Mouse (Mus musculus) hindbrain, embryonic 11.5 days (tissue): Measurements from ENCODE around the gene Paxbp1. TPM values are rescaled to one million over a fixed set of nuclear protein-coding genes. Genes with fewer than 3 reads are reported as not detected.
A peak's percentile ranks its signal among the peaks of the same experiment; 100 is the strongest.

Experiments
- ATAC-seq: fragments of 200-750 bp; cut with Nextera tagmentation; 2 replicates; pipeline ENCODE4 v1.8.0; 2017; ENCODE audit warnings: mild to moderate bottlenecking, moderate TSS enrichment, moderate library complexity; ENCODE audit not compliant: low FRiP score
- DNase-seq: peaks from one replicate; pipeline ENCODE4 v3.0.0-alpha.2; 2015; ENCODE audit warnings: low spot score
- H3K27ac ChIP-seq: fragments of 300-500 bp; sonication (generic); 2 replicates; pipeline ENCODE4 v1.5.1; 2014; ENCODE audit warnings: mild to moderate bottlenecking, low read depth, low read length
- H3K27me3 ChIP-seq: fragments of 300-500 bp; sonication (generic); 2 replicates; pipeline ENCODE4 v1.6.1; 2014; ENCODE audit warnings: mild to moderate bottlenecking, low read length, moderate library complexity, mixed read lengths; ENCODE audit not compliant: control insufficient read depth, insufficient read depth
- H3K36me3 ChIP-seq: fragments of 300-500 bp; sonication (generic); 2 replicates; pipeline ENCODE4 v1.6.1; 2014; ENCODE audit warnings: mild to moderate bottlenecking, low read length, moderate library complexity, mixed read lengths; ENCODE audit not compliant: control insufficient read depth, insufficient read depth
- H3K4me1 ChIP-seq: fragments of 300-500 bp; sonication (generic); replicated peaks from 2 replicates; pipeline ENCODE4 v1.6.1; 2014; ENCODE audit warnings: low read length, mixed read lengths; ENCODE audit not compliant: control insufficient read depth, insufficient read depth
- H3K4me2 ChIP-seq: fragments of 300-500 bp; sonication (generic); replicated peaks from 2 replicates; pipeline ENCODE4 v1.6.1; 2014; ENCODE audit warnings: mild to moderate bottlenecking, low read depth, low read length
- H3K4me3 ChIP-seq: fragments of 300-500 bp; sonication (generic); 2 replicates; pipeline ENCODE4 v1.5.1; 2014; ENCODE audit warnings: low read depth, low read length
- H3K9ac ChIP-seq: fragments of 300-500 bp; sonication (generic); 2 replicates; pipeline ENCODE4 v1.6.1; 2014; ENCODE audit warnings: low read depth, low read length
- H3K9me3 ChIP-seq: fragments of 300-500 bp; sonication (generic); 2 replicates; pipeline ENCODE4 v1.6.1; 2016; ENCODE audit warnings: low read length; ENCODE audit not compliant: control insufficient read depth
- WGBS: fragments of 180-500 bp; shearing (Covaris S2); extraction: QIAGEN DNeasy Blood & Tissue Kit; methylation state at CpG from one replicate; pipeline ENCODE4 v1.1.7; 2014; 5-methylcytosine and 5-hydroxymethylcytosine counted together
- polyA plus RNA-seq: library from polyadenylated mRNA; unstranded; fragments of >200 nt; fragmentation: Nextera tagmentation; extraction: Ambion mirVana; gene quantifications from 2 replicates; pipeline ENCODE4 v1.2.1, GENCODE M21; 2014

The Paxbp1 gene
- polyA plus RNA-seq, 1 experiment from 2014 or later = 104 TPM

DNA sequence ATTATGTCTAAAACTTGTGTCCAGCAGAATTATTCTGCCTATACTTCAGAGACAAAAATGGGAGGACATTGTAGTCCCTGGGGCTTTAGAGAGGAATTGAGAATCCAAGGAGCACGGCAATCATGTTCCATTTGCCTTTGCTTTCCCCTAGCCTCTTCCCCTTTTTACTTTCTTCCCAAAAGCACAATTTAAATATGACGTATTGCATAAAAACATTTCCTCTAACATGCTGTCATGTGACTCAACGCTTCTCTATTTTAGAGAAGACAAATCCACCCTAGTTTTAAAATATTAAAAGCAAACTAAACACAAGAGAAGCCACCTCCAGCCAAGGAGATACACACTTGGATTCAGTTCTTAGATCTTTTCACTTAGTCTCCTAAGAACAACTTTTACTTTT lies 32.5 kb downstream of the Paxbp1 start:
- H3K4me1 ChIP-seq = no peaks in the 10 kb centered on the region
- no peaks in the 10 kb centered on the region for H3K27me3 ChIP-seq
- no peak for DNase-seq
- peak overlapping the region; percentile 91 for H3K4me3 ChIP-seq
- peak overlapping the region; percentile 81 for H3K9ac ChIP-seq
- H3K27ac ChIP-seq = peak overlapping the region; percentile 86
- H3K36me3 ChIP-seq = 0 out of 2 replicates have a peak, but pooled peaks cover 7% of the 10 kb centered on the region
- H3K4me2 ChIP-seq = peak overlapping the region; percentile 69
- ATAC-seq = no peak
- 53% methylated on average over 3 of the region's 3 CpGs for WGBS
- no peaks in the 10 kb centered on the region for H3K9me3 ChIP-seq

DNA sequence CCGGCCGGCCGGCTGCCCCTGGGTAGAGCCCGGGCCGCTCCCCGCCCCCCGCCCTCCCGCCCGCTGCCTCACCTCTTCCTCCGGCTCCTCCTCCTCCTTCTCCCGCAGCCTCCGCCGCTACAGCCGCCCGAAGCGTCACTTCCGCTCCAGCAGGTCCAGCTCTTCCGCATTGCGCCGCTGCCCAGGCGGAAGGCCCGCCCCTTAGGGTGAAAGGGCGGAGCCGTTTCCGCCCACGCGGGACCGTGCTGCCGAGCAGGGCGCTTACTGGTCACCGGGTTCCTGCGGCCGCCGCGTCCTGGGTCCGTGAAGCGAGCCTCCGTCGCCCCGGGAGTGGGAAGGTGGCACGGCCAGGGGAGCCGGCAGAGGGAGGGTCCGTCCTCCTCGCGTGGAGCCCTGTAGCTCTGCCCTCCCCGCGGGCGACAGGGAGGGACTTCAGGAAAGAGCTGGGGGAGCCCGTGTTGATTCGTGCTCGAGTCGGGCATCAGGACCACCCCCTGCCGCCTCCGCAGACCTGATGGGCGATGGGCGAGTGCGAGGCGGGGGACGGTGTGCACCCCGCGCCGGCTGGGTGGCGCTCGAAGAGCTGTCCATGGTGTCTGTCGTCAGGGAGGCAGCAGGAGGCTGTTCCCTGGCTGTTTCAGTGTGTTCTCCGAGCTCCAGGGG lies 33.2 kb downstream of the Paxbp1 start, which contains the start of gene Synj1:
TSS of gene Synj1 (minus strand) at position 288 of the 663 bp plus-strand sequence.
- H3K27me3 ChIP-seq = no peaks in the 10 kb centered on the region
- no peaks in the 10 kb centered on the region for H3K4me1 ChIP-seq
- H3K36me3 ChIP-seq = 0 out of 2 replicates have a peak, but pooled peaks cover 7% of the 10 kb centered on the region
- H3K4me3 ChIP-seq = peak within 1 kb of the TSS; percentile 91
- DNase-seq (peak; percentile 93), ATAC-seq (peak; percentile 95)
- H3K9ac ChIP-seq = peak within 1 kb of the TSS; percentile 81
- peak within 1 kb of the TSS; percentile 86 for H3K27ac ChIP-seq
- WGBS = under 1% methylated on average over 52 of the region's 66 CpGs
- peak within 1 kb of the TSS; percentile 69 for H3K4me2 ChIP-seq
- no peaks in the 10 kb centered on the region for H3K9me3 ChIP-seq

DNA sequence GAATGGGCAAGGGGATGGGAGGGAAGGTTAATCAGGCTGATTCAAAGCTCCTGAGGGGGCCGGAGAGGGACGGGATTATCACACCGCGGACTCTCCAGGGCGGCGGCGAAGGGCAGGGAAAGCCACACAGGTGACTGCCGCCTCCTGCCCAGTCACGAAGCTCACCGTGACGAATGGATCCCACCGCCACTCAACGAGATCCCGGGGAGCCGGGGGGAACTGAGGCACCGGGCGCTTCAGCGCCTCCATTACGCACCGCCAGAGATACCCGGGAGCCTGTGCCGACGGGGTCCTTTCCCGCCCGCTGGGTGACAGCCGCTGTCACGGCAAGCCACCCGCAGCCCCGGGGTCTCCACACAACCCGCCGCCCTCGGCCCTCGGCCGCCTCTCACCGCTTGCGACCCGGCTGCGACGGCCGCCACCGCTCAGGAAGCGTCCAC lies 33.7 kb downstream of the Paxbp1 start:
- no peaks in the 10 kb centered on the region for H3K9me3 ChIP-seq
- H3K36me3 ChIP-seq = 0 out of 2 replicates have a peak, but pooled peaks cover 5% of the 10 kb centered on the region
- H3K27ac ChIP-seq = peak overlapping the region; percentile 86
- peak overlapping the region; percentile 81 for H3K9ac ChIP-seq
- DNase-seq = no peak
- peak overlapping the region; percentile 69 for H3K4me2 ChIP-seq
- under 1% methylated on average over 37 of the region's 42 CpGs for WGBS
- H3K4me3 ChIP-seq = peak overlapping the region; percentile 91
- ATAC-seq = peak; percentile 64; the same call in 1 of the 2 replicates
- no peaks in the 10 kb centered on the region for H3K27me3 ChIP-seq
- no peaks in the 10 kb centered on the region for H3K4me1 ChIP-seq

DNA sequence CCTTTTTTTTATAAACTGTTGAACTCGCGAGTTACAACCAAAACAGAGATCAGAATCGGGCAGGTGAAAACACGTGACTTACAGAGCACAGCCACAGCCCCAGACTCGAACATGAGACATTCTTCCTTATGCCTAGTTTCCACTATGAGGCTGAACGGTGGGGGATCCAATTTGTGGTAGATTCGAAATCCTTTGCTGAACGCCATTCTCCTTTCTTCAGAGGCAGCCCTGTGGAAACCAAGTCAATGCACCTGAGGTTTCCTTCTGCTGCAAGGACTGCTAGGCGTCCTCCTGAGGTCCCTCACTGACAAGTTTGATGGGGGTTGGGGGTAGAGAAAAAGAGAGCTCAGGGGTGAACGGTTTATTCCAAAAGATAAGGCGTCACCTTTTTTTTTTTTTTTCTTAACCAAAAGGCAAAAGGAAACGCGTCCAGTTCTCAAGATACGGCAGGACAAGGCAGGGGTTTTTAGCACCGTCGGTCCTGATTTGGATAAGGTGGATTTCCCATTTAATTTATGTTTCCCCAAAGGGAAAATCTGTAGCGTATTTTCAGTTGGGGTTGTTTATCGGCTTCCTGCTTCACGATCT lies 34.3 kb downstream of the Paxbp1 start:
- H3K27me3 ChIP-seq = no peaks in the 10 kb centered on the region
- H3K36me3 ChIP-seq = 0 out of 2 replicates have a peak, but pooled peaks cover 4% of the 10 kb centered on the region
- no peaks in the 10 kb centered on the region for H3K4me1 ChIP-seq
- H3K4me3 ChIP-seq = peak overlapping the region; percentile 91
- peak overlapping the region; percentile 69 for H3K4me2 ChIP-seq
- WGBS = under 1% methylated on average over 19 of the region's 19 CpGs
- peak overlapping the region; percentile 81 for H3K9ac ChIP-seq
- no peaks in the 10 kb centered on the region for H3K9me3 ChIP-seq
- DNase-seq (peak; percentile 37), ATAC-seq (no peak)
- H3K27ac ChIP-seq = peak overlapping the region; percentile 86; the same call in 1 of the 2 replicates

DNA sequence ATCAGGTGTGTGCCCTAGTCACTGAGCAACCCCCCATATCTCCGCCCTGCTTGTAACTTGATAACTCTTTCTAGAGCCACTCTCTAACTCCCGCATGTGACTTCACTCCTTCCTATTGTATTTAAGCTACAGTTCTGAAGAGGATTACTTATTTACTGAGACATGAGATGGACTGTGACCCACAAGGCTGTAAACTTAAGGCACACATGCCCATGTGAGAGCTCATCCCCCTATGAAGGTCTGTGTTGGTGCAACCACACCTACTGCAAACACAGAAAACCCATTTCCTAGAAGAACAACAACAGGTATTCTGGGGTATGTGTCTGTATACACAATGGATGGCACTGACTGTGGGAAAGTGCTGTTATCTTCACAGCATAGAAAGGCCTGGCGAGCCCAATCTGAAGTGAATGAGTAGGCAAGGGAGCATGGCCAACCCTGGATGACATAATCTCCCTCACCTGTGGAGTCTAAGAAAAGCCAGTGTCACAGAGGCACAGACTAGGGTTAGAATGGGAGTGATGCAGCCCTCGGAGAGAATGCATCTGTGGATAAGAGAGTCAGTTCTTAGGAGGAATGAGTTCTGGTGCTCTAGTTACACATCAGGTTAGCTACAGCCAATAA lies 39.3 kb downstream of the Paxbp1 start:
- H3K9ac ChIP-seq = no peak overlapping the region
- DNase-seq = no peak
- no peak overlapping the region for H3K4me2 ChIP-seq
- H3K36me3 ChIP-seq = no peaks in the 10 kb centered on the region
- no peak overlapping the region for H3K4me3 ChIP-seq
- H3K27me3 ChIP-seq = no peaks in the 10 kb centered on the region
- no peak for ATAC-seq
- H3K27ac ChIP-seq = no peak overlapping the region
- H3K4me1 ChIP-seq = no peaks in the 10 kb centered on the region
- no peaks in the 10 kb centered on the region for H3K9me3 ChIP-seq
- WGBS = 92% methylated on average over 4 of the region's 4 CpGs

DNA sequence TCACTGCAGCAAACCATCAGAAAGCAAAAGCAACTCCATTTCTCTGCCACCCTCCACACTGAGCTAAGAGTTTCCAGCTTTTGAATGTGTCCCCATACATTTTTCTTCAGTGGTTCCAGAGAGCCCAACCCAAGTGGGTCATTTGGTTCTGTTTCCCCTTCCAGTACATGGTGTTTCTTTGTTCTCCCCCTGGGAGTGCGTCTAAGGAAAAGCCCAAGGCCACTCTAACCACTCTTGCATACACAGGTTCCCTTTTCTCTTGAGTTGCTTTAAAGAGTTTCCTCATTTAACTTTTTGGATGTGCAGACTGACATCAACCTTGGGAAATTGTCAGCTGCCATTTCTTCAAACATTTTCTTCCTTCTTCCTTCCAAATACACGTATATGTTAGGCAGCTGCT lies 43.2 kb downstream of the Paxbp1 start:
- Histone ChIP-seq H3K4me2 (no peak overlapping the region), H3K9ac (no peak overlapping the region), H3K4me3 (no peak overlapping the region), H3K4me1 (no peaks in the 10 kb centered on the region), H3K36me3 (no peaks in the 10 kb centered on the region), H3K27ac (no peak overlapping the region), H3K27me3 (no peaks in the 10 kb centered on the region), H3K9me3 (no peaks in the 10 kb centered on the region)
- no peak for ATAC-seq
- 96% methylated on average over 2 of the region's 2 CpGs for WGBS
- no peak for DNase-seq

DNA sequence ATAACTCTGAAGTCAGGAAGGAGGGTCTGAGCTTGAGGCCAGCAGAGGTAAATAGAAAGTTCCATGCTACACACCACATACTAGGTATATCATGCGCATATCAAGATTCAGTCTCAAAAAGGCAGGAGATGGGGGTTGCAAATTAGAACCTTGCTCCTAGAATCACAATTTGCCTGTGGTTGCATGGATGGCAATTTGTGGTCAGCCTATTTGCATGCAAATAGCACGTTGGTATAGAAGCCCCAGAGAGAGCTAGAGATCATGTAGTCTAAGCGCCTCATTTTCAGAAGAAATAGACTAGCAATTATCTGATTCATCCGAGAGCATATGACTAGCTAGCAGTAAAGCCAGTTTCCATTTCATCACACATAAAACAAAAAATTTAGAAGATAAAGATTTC lies 44.5 kb downstream of the Paxbp1 start:
- Histone ChIP-seq H3K36me3 (no peaks in the 10 kb centered on the region), H3K4me2 (no peak overlapping the region), H3K9ac (no peak overlapping the region), H3K27me3 (no peaks in the 10 kb centered on the region), H3K27ac (no peak overlapping the region), H3K4me3 (no peak overlapping the region), H3K9me3 (no peaks in the 10 kb centered on the region), H3K4me1 (no peaks in the 10 kb centered on the region)
- no peak for DNase-seq
- ATAC-seq = no peak
- 76% methylated on average over 4 of the region's 4 CpGs for WGBS

DNA sequence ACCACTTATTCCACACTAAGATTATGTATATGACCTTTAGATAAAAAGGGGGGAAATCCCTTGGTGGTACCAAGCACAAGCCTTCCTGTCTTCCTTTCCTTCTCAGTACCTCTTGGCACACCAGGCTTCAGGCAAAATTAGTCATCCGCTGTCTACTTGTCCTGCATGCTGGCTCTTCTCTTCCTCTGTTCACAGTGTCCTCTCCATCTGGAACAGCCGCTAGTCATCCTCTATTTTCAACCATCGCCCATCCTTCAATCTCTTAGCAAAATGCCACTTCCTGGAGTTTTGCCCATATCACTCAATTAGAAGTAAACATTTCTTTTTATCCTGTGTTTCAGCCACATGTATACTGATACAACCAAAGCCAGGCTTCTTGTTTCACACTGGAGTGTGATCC lies 46.5 kb downstream of the Paxbp1 start:
- Histone ChIP-seq H3K36me3 (no peaks in the 10 kb centered on the region), H3K4me2 (no peak overlapping the region), H3K27ac (no peak overlapping the region), H3K4me3 (no peak overlapping the region), H3K4me1 (no peaks in the 10 kb centered on the region), H3K27me3 (no peaks in the 10 kb centered on the region), H3K9me3 (no peaks in the 10 kb centered on the region), H3K9ac (no peak overlapping the region)
- ATAC-seq (no peak), DNase-seq (no peak)
- WGBS = 91% methylated on average over 3 of the region's 3 CpGs
